Mouse (Mus musculus): ENCODE data around the gene Bpifb1. TPM values are rescaled to one million over a fixed set of nuclear protein-coding genes. Genes with fewer than 3 reads are reported as not detected.

Gene Bpifb1
- not detected in 2 replicates for polyA plus RNA-seq (2012; rRNA removed)

GRCm38 (mm10) chr2:154190546-154191258 is at the start of gene Bpifb1:
Gene Bpifb1, plus strand, starts transcription at chr2:154190818.

GRCm38 (mm10) chr2:154142580-154142979 is 48.0 kb upstream of the Bpifb1 start, which contains the start of gene Bpifa1:
Gene Bpifa1, plus strand, starts transcription at chr2:154142880.

DNA sequence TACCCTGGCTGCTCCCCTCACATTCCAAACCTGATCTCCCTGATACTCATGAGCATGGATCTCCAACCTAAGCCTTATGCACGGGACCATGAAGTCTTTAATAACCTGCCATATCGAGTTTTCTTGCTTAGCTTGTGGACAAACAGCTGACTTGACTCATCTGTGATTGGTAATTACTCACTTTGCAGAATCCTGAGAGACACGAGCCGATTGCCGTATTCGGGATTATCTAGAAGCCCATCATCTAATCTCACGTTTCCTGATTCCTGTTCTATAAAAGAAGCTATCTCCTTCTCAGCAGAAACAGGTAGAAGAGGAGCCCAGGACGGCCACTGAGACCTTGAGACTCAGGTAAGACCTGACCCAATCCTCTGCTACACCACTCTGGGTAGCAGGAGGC is 28.3 kb upstream of the Bpifb1 start, which contains the start of gene Bpifa5:
Gene Bpifa5 (plus strand): TSS at position 301 of the 400 bp plus-strand sequence.

DNA sequence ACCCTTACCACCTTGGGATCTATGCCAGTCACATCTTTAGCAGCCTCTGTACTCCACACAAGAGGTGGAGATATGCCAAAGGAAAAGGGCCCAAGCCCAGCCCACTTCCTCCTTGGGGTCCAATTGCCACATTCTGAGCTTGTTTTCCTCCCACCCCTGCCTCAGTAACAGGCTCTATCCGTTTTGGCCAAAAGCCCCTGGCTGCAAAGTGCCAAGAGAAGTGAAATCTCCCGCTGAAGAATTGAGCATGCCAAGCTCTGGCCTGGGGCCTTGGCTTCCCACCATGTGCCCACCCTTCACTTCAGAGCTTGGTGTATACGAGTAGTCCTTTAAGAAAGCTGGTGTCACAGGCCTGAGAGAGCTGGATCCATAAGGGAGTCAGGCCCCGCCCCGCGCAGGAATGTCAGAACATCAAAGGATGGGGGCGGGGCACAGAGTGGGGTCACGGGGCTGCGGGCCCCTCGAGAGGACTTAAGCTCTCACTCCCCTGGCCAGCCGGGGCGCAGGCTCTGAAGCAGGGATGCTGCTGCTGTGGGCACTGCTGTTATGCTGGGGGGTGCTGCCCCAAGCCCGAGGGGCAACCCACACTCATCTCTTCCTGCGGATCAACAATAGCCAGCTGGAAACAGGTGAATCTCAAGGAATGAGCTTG is 32.8 kb downstream of the Bpifb1 start, which contains the start of gene Bpifb5:
Gene Bpifb5 (plus strand): TSS at position 478 of the 652 bp plus-strand sequence.

GRCm38 (mm10) chr2:154257554-154257953 is 66.9 kb downstream of the Bpifb1 start, which contains the start of gene Bpifb9a:
Gene Bpifb9a, plus strand, starts transcription at chr2:154257854.

Other genes with a start within 250 kb of the Bpifb1 start
- not detected in 2 replicates for gene Bpifa6, start 215.9 kb upstream of the Bpifb1 start, polyA plus RNA-seq (2012; rRNA removed)
- not detected in 2 replicates for gene Bpifa2, start 182.6 kb upstream of the Bpifb1 start, polyA plus RNA-seq (2012; rRNA removed)
- gene Bpifa3, start 60.5 kb upstream of the Bpifb1 start, polyA plus RNA-seq (2012; rRNA removed), result not detected in 2 replicates
- not detected in 2 replicates for gene Bpifa1, start 47.9 kb upstream of the Bpifb1 start, polyA plus RNA-seq (2012; rRNA removed)
- gene Bpifa5, start 28.2 kb upstream of the Bpifb1 start, polyA plus RNA-seq (2012; rRNA removed), result not detected in 2 replicates
- 0.16 and 0.17 TPM in 2 replicates for gene Bpifb5, start 32.9 kb downstream of the Bpifb1 start, polyA plus RNA-seq (2012; rRNA removed)
- gene Bpifb9a, start 67.0 kb downstream of the Bpifb1 start, polyA plus RNA-seq (2012; rRNA removed), result not detected in 2 replicates
- gene Bpifb9b, start 116.4 kb downstream of the Bpifb1 start, polyA plus RNA-seq (2012; rRNA removed), result not detected in 2 replicates
- gene Cdk5rap1, start 182.2 kb downstream of the Bpifb1 start, polyA plus RNA-seq (2012; rRNA removed), result 8.3 and 20.3 TPM in 2 replicates
- gene Snta1, start 217.3 kb downstream of the Bpifb1 start, polyA plus RNA-seq (2012; rRNA removed), result 6.9 and 7.2 TPM in 2 replicates
- 37.0 and 44.4 TPM in 2 replicates for gene Cbfa2t2, start 245.7 kb downstream of the Bpifb1 start, polyA plus RNA-seq (2012; rRNA removed)

Data from central nervous system, embryonic 11.5 days (tissue).